Mouse (Mus musculus) gonadal fat pad, adult 2 months (tissue): ENCODE results near the gene Prl. TPM values are rescaled to one million over a fixed set of nuclear protein-coding genes. Genes with fewer than 3 reads are reported as not detected.
"Not testable (repeated sequence)": the region's sequence is repeated elsewhere in the genome, so short reads cannot be mapped to it uniquely, and the experiment has no call there.

Experiments
- DNase-seq: peaks from one replicate; pipeline ENCODE4 v3.0.0-alpha.2; 2012; ENCODE audit warnings: low read depth
- polyA plus RNA-seq: library from polyadenylated mRNA; depleted of rRNA; stranded (reverse); fragments of >200 nt; gene quantifications from 2 replicates; pipeline ENCODE4 v1.2.3, GENCODE M21; 2012; rRNA removed

Prl gene
- polyA plus RNA-seq, result not detected in 2 replicates

- no peak for DNase-seq
These were observed at the start of gene Prl for GRCm38 (mm10) chr13:27057270-27057669. Gene Prl (plus strand): TSS chr13:27057570.

- no peak for DNase-seq
These were observed 30.8 kb upstream of the Prl start for GRCm38 (mm10) chr13:27026614-27027013.

GRCm38 (mm10) chr13:27027376-27027775 lies 30.0 kb upstream of the Prl start:
- DNase-seq, result no peak

GRCm38 (mm10) chr13:27028501-27029240 lies 28.7 kb upstream of the Prl start:
- no peak for DNase-seq

- DNase-seq, result no peak
These were observed 26.1 kb upstream of the Prl start for GRCm38 (mm10) chr13:27031101-27031852.

- DNase-seq, result no peak
These were observed 25.5 kb upstream of the Prl start for GRCm38 (mm10) chr13:27031853-27032240.

GRCm38 (mm10) chr13:27032998-27033397 lies 24.4 kb upstream of the Prl start:
- DNase-seq, result no peak

GRCm38 (mm10) chr13:27042185-27042584 lies 15.2 kb upstream of the Prl start:
- DNase-seq, result no peak

GRCm38 (mm10) chr13:27043326-27043725 lies 14.0 kb upstream of the Prl start:
- no peak for DNase-seq

GRCm38 (mm10) chr13:27059177-27059576 lies 1.8 kb downstream of the Prl start:
- no peak for DNase-seq

- not testable (repeated sequence) for DNase-seq
These were observed 36.5 kb downstream of the Prl start, which contains the start of gene Prl3d1 for GRCm38 (mm10) chr13:27093890-27094289. Gene Prl3d1 (plus strand): TSS chr13:27094190.

Other genes with a start within 250 kb of the Prl start
- gene Prl3d1, start 36.6 kb downstream of the Prl start, polyA plus RNA-seq, result not detected in 2 replicates
- not detected in 2 replicates for gene Prl3d2, start 64.1 kb downstream of the Prl start, polyA plus RNA-seq
- gene Prl3d3, start 99.2 kb downstream of the Prl start, polyA plus RNA-seq, result not detected in 2 replicates
- gene Prl3c1, start 139.1 kb downstream of the Prl start, polyA plus RNA-seq, result not detected in 2 replicates
- gene Prl3b1, start 184.3 kb downstream of the Prl start, polyA plus RNA-seq, result not detected in 2 replicates
- gene Prl3a1, start 201.9 kb downstream of the Prl start, polyA plus RNA-seq, result not detected in 2 replicates